Mouse (Mus musculus): ENCODE measurements around the gene Actrt2. TPM values are rescaled to one million over a fixed set of nuclear protein-coding genes. Genes with fewer than 3 reads are reported as not detected.

The Actrt2 gene
- total RNA-seq (2023): not detected

GRCm38 (mm10) chr4:154667767-154668166 lies at the start of gene Actrt2:
Gene Actrt2, minus strand, starts transcription at chr4:154667867.

GRCm38 (mm10) chr4:154636721-154637311 lies 30.9 kb downstream of the Actrt2 start, which contains the start of gene Prdm16:
Gene Prdm16, minus strand, starts transcription at chr4:154636873.

Other genes with a start within 250 kb of the Actrt2 start
- 1.7 TPM for gene Prdm16, start 31.0 kb downstream of the Actrt2 start, total RNA-seq (2023)
- gene Ttc34, start 169.6 kb upstream of the Actrt2 start, total RNA-seq (2023): not detected
- not detected for gene Mmel1, start 201.7 kb upstream of the Actrt2 start, total RNA-seq (2023)
- 1.4 TPM for gene Fam213b, start 231.3 kb upstream of the Actrt2 start, total RNA-seq (2023)

Data from CD8-positive naive resting alpha-beta T cell, adult 57 days (primary cell).